Mouse (Mus musculus) heart, adult 2 months (tissue): ENCODE data around the gene Erc1. TPM values are rescaled to one million over a fixed set of nuclear protein-coding genes. Genes with fewer than 3 reads are reported as not detected.

Experiments
- DNase-seq, 2 experiments: peaks; one replicate each; pipeline ENCODE4 v3.0.0; 2021
- H3K27ac ChIP-seq: fragments of 200-600 bp; 2 replicates; pipeline ENCODE4 v1.8.1; 2022
- H3K27me3 ChIP-seq: fragments of 200-500 bp; 2 replicates; pipeline ENCODE4 v1.6.1; 2012; ENCODE audit warnings: mild to moderate bottlenecking, low read length, inconsistent platforms, mixed read lengths; ENCODE audit not compliant: control insufficient read depth, insufficient read depth
- H3K36me3 ChIP-seq: fragments of 200-500 bp; 2 replicates; pipeline ENCODE4 v1.6.1; 2012; ENCODE audit warnings: low read length, inconsistent platforms; ENCODE audit not compliant: control insufficient read depth, insufficient read depth
- H3K4me1 ChIP-seq: fragments of 200-500 bp; 2 replicates; pipeline ENCODE4 v1.6.1; 2011; ENCODE audit warnings: low read length; ENCODE audit not compliant: control insufficient read depth, insufficient read depth
- H3K4me3 ChIP-seq: fragments of 200-600 bp; 2 replicates; pipeline ENCODE4 v1.8.1; 2022
- H3K79me2 ChIP-seq: fragments of 200-500 bp; replicated peaks from 2 replicates; pipeline ENCODE4 v1.6.1; 2012; ENCODE audit warnings: mild to moderate bottlenecking, inconsistent platforms, low read length, moderate library complexity, mixed read lengths; ENCODE audit not compliant: control insufficient read depth, insufficient read depth
- H3K9ac ChIP-seq: fragments of 200-500 bp; 2 replicates; pipeline ENCODE4 v1.6.1; 2012; ENCODE audit warnings: low read depth, mild to moderate bottlenecking, control low read depth, inconsistent platforms, low read length, mixed read lengths
- CTCF ChIP-seq: fragments of 200-600 bp; IDR thresholded peaks from 2 replicates; pipeline ENCODE4 v1.8.1; 2022; ENCODE audit warnings: antibody characterized with exemption, mild to moderate bottlenecking, moderate library complexity
- EP300 ChIP-seq: fragments of 200-500 bp; IDR thresholded peaks from 2 replicates; pipeline ENCODE4 v1.6.1; 2011; ENCODE audit warnings: low read depth, low read length, control low read depth; ENCODE audit not compliant: insufficient read depth
- POLR2A ChIP-seq: fragments of 200-500 bp; IDR thresholded peaks from 2 replicates; pipeline ENCODE4 v1.6.1; 2011; ENCODE audit warnings: mild to moderate bottlenecking, low read depth, low read length, control low read depth; ENCODE audit not compliant: insufficient read depth
- WGBS: fragments of 180-500 bp; shearing (Covaris S2); methylation state at CpG from one replicate; pipeline ENCODE4 v1.1.7; 2018; 5-methylcytosine and 5-hydroxymethylcytosine counted together
- intact Hi-C: fragments of 180-260 bp; cut with DNase I; formaldehyde crosslinking; loops from one replicate; pipeline ENCODE4 v1.15.1; 2025
- polyA plus RNA-seq: library from polyadenylated mRNA; depleted of rRNA; stranded (reverse); fragments of >200 nt; gene quantifications from 2 replicates; pipeline ENCODE4 v1.2.3, GENCODE M21; 2012
- total RNA-seq, 2 experiments: library from RNA; stranded (reverse); gene quantifications; 2 replicates each; pipeline ENCODE4 v1.2.3; 2021

Gene Erc1
- total and polyA plus RNA-seq, 3 experiments, result 15.0 to 41.8 (median 36.0) TPM

GRCm38 (mm10) chr6:119562558-119562957 lies 285.4 kb downstream of the Erc1 start:
- no peaks in the 10 kb centered on the region for H3K27me3 ChIP-seq
- H3K4me1 ChIP-seq, result no peaks in the 10 kb centered on the region
- no peak overlapping the region for H3K9ac ChIP-seq
- TF ChIP-seq EP300 (no peak), CTCF (no peak), POLR2A (no peak)
- intact Hi-C loops, result no loop called here
- DNase-seq, result no peak
- 34% methylated on average over 10 of the region's 10 CpGs for WGBS
- H3K79me2 ChIP-seq, result no peaks in the 10 kb centered on the region
- no peaks in the 10 kb centered on the region for H3K36me3 ChIP-seq
- no peak overlapping the region for H3K27ac ChIP-seq
- no peak overlapping the region for H3K4me3 ChIP-seq

GRCm38 (mm10) chr6:119558855-119559254 lies 289.1 kb downstream of the Erc1 start:
- no peak for TF ChIP-seq POLR2A
- no peak for TF ChIP-seq EP300
- no peak for TF ChIP-seq CTCF
- Histone ChIP-seq H3K27me3 (no peaks in the 10 kb centered on the region), H3K36me3 (no peaks in the 10 kb centered on the region), H3K9ac (no peak overlapping the region), H3K79me2 (no peaks in the 10 kb centered on the region), H3K4me3 (no peak overlapping the region), H3K4me1 (no peaks in the 10 kb centered on the region), H3K27ac (no peak overlapping the region)
- intact Hi-C loops, result no loop called here
- WGBS, result 81% methylated on average over 7 of the region's 7 CpGs
- no peak for DNase-seq

GRCm38 (mm10) chr6:119554439-119554838 lies 293.5 kb downstream of the Erc1 start:
- 67% methylated on average over 8 of the region's 8 CpGs for WGBS
- peak; percentile 44 for TF ChIP-seq CTCF
- TF ChIP-seq POLR2A, result no peak
- no peak for TF ChIP-seq EP300
- intact Hi-C loops, result no loop called here

GRCm38 (mm10) chr6:119544518-119544864 lies 303.5 kb downstream of the Erc1 start:
- WGBS, result 6% methylated on average over 14 of the region's 14 CpGs
- no peak for TF ChIP-seq POLR2A
- peak; percentile 20 for TF ChIP-seq CTCF
- Histone ChIP-seq H3K9ac (peak overlapping the region; percentile 63), H3K36me3 (no peaks in the 10 kb centered on the region), H3K27ac (no peak overlapping the region), H3K27me3 (no peaks in the 10 kb centered on the region), H3K4me1 (peaks cover 1% of the 10 kb centered on the region; the same call in 1 of the 2 replicates), H3K79me2 (no peaks in the 10 kb centered on the region), H3K4me3 (peak overlapping the region; percentile 60)
- intact Hi-C loops, result no loop called here
- DNase-seq, result no peak

More at GRCm38 (mm10) chr6:119554439-119554838, 293.5 kb downstream of the Erc1 start:
- no peaks in the 10 kb centered on the region for H3K36me3 ChIP-seq
- no peaks in the 10 kb centered on the region for H3K4me1 ChIP-seq
- no peak for DNase-seq
- no peaks in the 10 kb centered on the region for H3K27me3 ChIP-seq
- no peak overlapping the region for H3K27ac ChIP-seq
- H3K9ac ChIP-seq, result no peak overlapping the region
- no peak overlapping the region for H3K4me3 ChIP-seq
- H3K79me2 ChIP-seq, result no peaks in the 10 kb centered on the region

GRCm38 (mm10) chr6:119543803-119544517 lies 304.0 kb downstream of the Erc1 start, which contains the start of gene Wnt5b:
Gene Wnt5b, minus strand, starts transcription at chr6:119544347.
- no peaks in the 10 kb centered on the region for H3K27me3 ChIP-seq
- peak within 1 kb of the TSS; percentile 60 for H3K4me3 ChIP-seq
- intact Hi-C loops, result no loop called here
- H3K27ac ChIP-seq, result no peak within 1 kb of the TSS; the same call in 1 of the 2 replicates
- WGBS, result under 1% methylated on average over 106 of the region's 120 CpGs
- no peak for TF ChIP-seq CTCF
- TF ChIP-seq EP300, result no peak
- TF ChIP-seq POLR2A, result no peak
- DNase-seq, result peak; percentile 41 to 54
- peaks cover 1% of the 10 kb centered on the region; the same call in 1 of the 2 replicates for H3K4me1 ChIP-seq
- H3K79me2 ChIP-seq, result no peaks in the 10 kb centered on the region
- H3K9ac ChIP-seq, result peak within 1 kb of the TSS; percentile 75
- H3K36me3 ChIP-seq, result no peaks in the 10 kb centered on the region

GRCm38 (mm10) chr6:119543456-119543802 lies 304.5 kb downstream of the Erc1 start:
- Histone ChIP-seq H3K9ac (peak overlapping the region; percentile 75), H3K27me3 (no peaks in the 10 kb centered on the region), H3K27ac (no peak overlapping the region), H3K36me3 (no peaks in the 10 kb centered on the region), H3K79me2 (no peaks in the 10 kb centered on the region), H3K4me1 (peaks cover 1% of the 10 kb centered on the region; the same call in 1 of the 2 replicates), H3K4me3 (peak overlapping the region; percentile 60)
- no peak for TF ChIP-seq POLR2A
- 4% methylated on average over 30 of the region's 30 CpGs for WGBS
- DNase-seq, result peak; percentile 8 to 40
- intact Hi-C loops, result no loop called here
